Mouse (Mus musculus) midbrain, embryonic 14.5 days (tissue): ENCODE measurements around the gene Ect2. TPM values are rescaled to one million over a fixed set of nuclear protein-coding genes. Genes with fewer than 3 reads are reported as not detected.

Source experiments
- ATAC-seq: fragments of 200-750 bp; cut with Nextera tagmentation; 2 replicates; pipeline ENCODE4 v1.8.0; 2017; ENCODE audit warnings: moderate number of reproducible peaks, moderate library complexity; ENCODE audit not compliant: low FRiP score, low TSS enrichment
- DNase-seq: peaks from one replicate; pipeline ENCODE4 v3.0.0-alpha.2; 2015
- H3K27ac ChIP-seq: fragments of 300-500 bp; sonication (generic); replicated peaks from 2 replicates; pipeline ENCODE4 v1.5.1; 2014; ENCODE audit warnings: mild to moderate bottlenecking, low read depth, low read length, moderate library complexity
- H3K27me3 ChIP-seq: fragments of 300-500 bp; sonication (generic); 2 replicates; pipeline ENCODE4 v1.6.1; 2014; ENCODE audit warnings: low read length, control low read depth, mixed read lengths; ENCODE audit not compliant: control insufficient read depth, insufficient read depth
- H3K36me3 ChIP-seq: fragments of 300-500 bp; sonication (generic); 2 replicates; pipeline ENCODE4 v1.6.1; 2014; ENCODE audit warnings: low read length, control low read depth; ENCODE audit not compliant: control insufficient read depth, insufficient read depth
- H3K4me1 ChIP-seq: fragments of 300-500 bp; sonication (generic); 2 replicates; pipeline ENCODE4 v1.6.1; 2014; ENCODE audit warnings: mild to moderate bottlenecking, antibody characterized with exemption, low read length, control low read depth; ENCODE audit not compliant: control insufficient read depth, insufficient read depth
- H3K4me2 ChIP-seq: fragments of 300-500 bp; sonication (generic); 2 replicates; pipeline ENCODE4 v1.6.1; 2014; ENCODE audit warnings: mild to moderate bottlenecking, low read length, moderate library complexity
- H3K4me3 ChIP-seq: fragments of 300-500 bp; sonication (generic); replicated peaks from 2 replicates; pipeline ENCODE4 v1.5.1; 2014; ENCODE audit warnings: low read depth, low read length
- H3K9ac ChIP-seq: fragments of 300-500 bp; sonication (generic); replicated peaks from 2 replicates; pipeline ENCODE4 v1.6.1; 2014; ENCODE audit warnings: mild to moderate bottlenecking, low read length, moderate library complexity
- H3K9me3 ChIP-seq: fragments of 300-500 bp; sonication (generic); 2 replicates; pipeline ENCODE4 v1.6.1; 2016; ENCODE audit warnings: low read length, control low read depth, mixed read lengths; ENCODE audit not compliant: control insufficient read depth
- WGBS: fragments of 180-500 bp; shearing (Covaris S2); extraction: QIAGEN DNeasy Blood & Tissue Kit; methylation state at CpG from one replicate; pipeline ENCODE4 v1.1.7; 2014; 5-methylcytosine and 5-hydroxymethylcytosine counted together
- polyA plus RNA-seq: library from polyadenylated mRNA; unstranded; fragments of >200 nt; fragmentation: Nextera tagmentation; extraction: Ambion mirVana; gene quantifications from 2 replicates; pipeline ENCODE4 v1.2.1, GENCODE M21; 2014

The Ect2 gene
- 6.1 and 16.9 TPM in 2 replicates for polyA plus RNA-seq

- Histone ChIP-seq H3K4me2 (peak within 1 kb of the TSS; percentile 72), H3K27me3 (no peaks in the 10 kb centered on the region)
Observed at GRCm38 (mm10) chr3:27153701-27154209, at the start of gene Ect2. Ect2 (minus strand) TSS chr3:27153878.

GRCm38 (mm10) chr3:27201728-27202411 is 48.2 kb upstream of the Ect2 start:
- Histone ChIP-seq H3K4me2 (no peak overlapping the region), H3K36me3 (no peaks in the 10 kb centered on the region), H3K27ac (no peak overlapping the region), H3K4me3 (no peak overlapping the region), H3K27me3 (no peaks in the 10 kb centered on the region), H3K9me3 (no peaks in the 10 kb centered on the region), H3K9ac (no peak overlapping the region), H3K4me1 (no peaks in the 10 kb centered on the region)
- ATAC-seq = no peak
- WGBS = 91% methylated on average over 5 of the region's 5 CpGs
- no peak for DNase-seq

More at GRCm38 (mm10) chr3:27153701-27154209, at the start of gene Ect2:
- Histone ChIP-seq H3K9me3 (no peaks in the 10 kb centered on the region), H3K36me3 (no peaks in the 10 kb centered on the region), H3K4me1 (peaks cover 7% of the 10 kb centered on the region), H3K27ac (0 out of 2 replicates have a peak within 1 kb of the TSS, but pooled peaks have one; percentile 26), H3K4me3 (peak within 1 kb of the TSS; percentile 77), H3K9ac (peak within 1 kb of the TSS; percentile 47)
- DNase-seq (peak; percentile 100), ATAC-seq (peak; percentile 100)
- WGBS = under 1% methylated on average over 37 of the region's 37 CpGs

- no peaks in the 10 kb centered on the region for H3K9me3 ChIP-seq
- no peak for DNase-seq
- ATAC-seq = no peak
- no peaks in the 10 kb centered on the region for H3K36me3 ChIP-seq
- H3K27ac ChIP-seq = no peak overlapping the region
- H3K27me3 ChIP-seq = no peaks in the 10 kb centered on the region
- no peaks in the 10 kb centered on the region for H3K4me1 ChIP-seq
- H3K4me2 ChIP-seq = no peak overlapping the region
- no peak overlapping the region for H3K4me3 ChIP-seq
- 92% methylated on average over 7 of the region's 7 CpGs for WGBS
- no peak overlapping the region for H3K9ac ChIP-seq
Observed at GRCm38 (mm10) chr3:27199120-27199519, 45.4 kb upstream of the Ect2 start.

- no peak for DNase-seq
- no peak overlapping the region for H3K27ac ChIP-seq
- no peak overlapping the region for H3K4me3 ChIP-seq
- H3K36me3 ChIP-seq = no peaks in the 10 kb centered on the region
- no peaks in the 10 kb centered on the region for H3K27me3 ChIP-seq
- H3K9me3 ChIP-seq = no peaks in the 10 kb centered on the region
- no peak overlapping the region for H3K4me2 ChIP-seq
- H3K9ac ChIP-seq = no peak overlapping the region
- WGBS = 82% methylated on average over 5 of the region's 5 CpGs
- no peaks in the 10 kb centered on the region for H3K4me1 ChIP-seq
- no peak for ATAC-seq
Observed at GRCm38 (mm10) chr3:27197816-27198215, 44.1 kb upstream of the Ect2 start.

- Histone ChIP-seq H3K9ac (no peak overlapping the region), H3K9me3 (no peaks in the 10 kb centered on the region), H3K27me3 (no peaks in the 10 kb centered on the region), H3K4me3 (no peak overlapping the region), H3K36me3 (no peaks in the 10 kb centered on the region), H3K4me1 (no peaks in the 10 kb centered on the region), H3K4me2 (no peak overlapping the region), H3K27ac (no peak overlapping the region)
- 91% methylated on average over 1 of the region's 1 CpGs for WGBS
- DNase-seq (no peak), ATAC-seq (no peak)
Observed at GRCm38 (mm10) chr3:27196529-27196928, 42.9 kb upstream of the Ect2 start.

GRCm38 (mm10) chr3:27195573-27196227 is 42.0 kb upstream of the Ect2 start:
- Histone ChIP-seq H3K4me3 (no peak overlapping the region), H3K9me3 (no peaks in the 10 kb centered on the region), H3K4me2 (no peak overlapping the region), H3K9ac (no peak overlapping the region), H3K27ac (no peak overlapping the region), H3K27me3 (no peaks in the 10 kb centered on the region), H3K4me1 (no peaks in the 10 kb centered on the region), H3K36me3 (no peaks in the 10 kb centered on the region)
- DNase-seq (no peak), ATAC-seq (peak; percentile 18; the same call in 1 of the 2 replicates)
- WGBS = 92% methylated on average over 8 of the region's 8 CpGs

- no peak overlapping the region for H3K27ac ChIP-seq
- no peak overlapping the region for H3K9ac ChIP-seq
- no peak for ATAC-seq
- no peaks in the 10 kb centered on the region for H3K9me3 ChIP-seq
- no peak overlapping the region for H3K4me3 ChIP-seq
- no peaks in the 10 kb centered on the region for H3K4me1 ChIP-seq
- H3K27me3 ChIP-seq = no peaks in the 10 kb centered on the region
- H3K4me2 ChIP-seq = no peak overlapping the region
- 88% methylated on average over 4 of the region's 4 CpGs for WGBS
- H3K36me3 ChIP-seq = no peaks in the 10 kb centered on the region
- DNase-seq = no peak
Observed at GRCm38 (mm10) chr3:27195153-27195552, 41.5 kb upstream of the Ect2 start.

- H3K36me3 ChIP-seq = no peaks in the 10 kb centered on the region
- no peak for ATAC-seq
- 74% methylated on average over 6 of the region's 6 CpGs for WGBS
- no peak overlapping the region for H3K4me2 ChIP-seq
- no peak overlapping the region for H3K9ac ChIP-seq
- H3K4me1 ChIP-seq = no peaks in the 10 kb centered on the region
- no peaks in the 10 kb centered on the region for H3K9me3 ChIP-seq
- no peak overlapping the region for H3K4me3 ChIP-seq
- no peak for DNase-seq
- H3K27me3 ChIP-seq = no peaks in the 10 kb centered on the region
- no peak overlapping the region for H3K27ac ChIP-seq
Observed at GRCm38 (mm10) chr3:27193844-27194317, 40.2 kb upstream of the Ect2 start.
